Mouse (Mus musculus) hindbrain, embryonic 15.5 days (tissue): ENCODE data around the gene Snd1. TPM values are rescaled to one million over a fixed set of nuclear protein-coding genes. Genes with fewer than 3 reads are reported as not detected.

ENCODE experiments used
- ATAC-seq: fragments of 200-750 bp; cut with Nextera tagmentation; 2 replicates; pipeline ENCODE4 v1.8.0; 2017; ENCODE audit warnings: low read depth, moderate number of reproducible peaks, moderate TSS enrichment; ENCODE audit not compliant: low FRiP score
- H3K27ac ChIP-seq: fragments of 300-500 bp; sonication (generic); replicated peaks from 2 replicates; pipeline ENCODE4 v1.5.1; 2015; ENCODE audit warnings: mild to moderate bottlenecking, inconsistent platforms
- H3K27me3 ChIP-seq: fragments of 300-500 bp; sonication (generic); 2 replicates; pipeline ENCODE4 v1.6.1; 2015; ENCODE audit warnings: control low read depth, inconsistent platforms
- H3K36me3 ChIP-seq: fragments of 300-500 bp; sonication (generic); 2 replicates; pipeline ENCODE4 v1.6.1; 2015; ENCODE audit warnings: control low read depth, inconsistent platforms
- H3K4me1 ChIP-seq: fragments of 300-500 bp; sonication (generic); replicated peaks from 2 replicates; pipeline ENCODE4 v1.6.1; 2015; ENCODE audit warnings: control low read depth, inconsistent platforms
- H3K4me2 ChIP-seq: fragments of 300-500 bp; sonication (generic); 2 replicates; pipeline ENCODE4 v1.6.1; 2015; ENCODE audit warnings: moderate library complexity, mild to moderate bottlenecking, inconsistent platforms
- H3K4me3 ChIP-seq: fragments of 300-500 bp; sonication (generic); 2 replicates; pipeline ENCODE4 v1.5.1; 2015; ENCODE audit warnings: mild to moderate bottlenecking, inconsistent platforms
- H3K9ac ChIP-seq: fragments of 300-500 bp; sonication (generic); 2 replicates; pipeline ENCODE4 v1.6.1; 2015; ENCODE audit warnings: inconsistent platforms
- H3K9me3 ChIP-seq: fragments of 300-500 bp; sonication (generic); 2 replicates; pipeline ENCODE4 v1.6.1; 2016; ENCODE audit warnings: control low read depth, inconsistent platforms
- WGBS: fragments of 180-500 bp; shearing (Covaris S2); methylation state at CpG from one replicate; pipeline ENCODE4 v1.1.7; 2015; 5-methylcytosine and 5-hydroxymethylcytosine counted together
- polyA plus RNA-seq: library from polyadenylated mRNA; unstranded; fragments of >200 nt; fragmentation: Nextera tagmentation; extraction: Ambion mirVana; gene quantifications from 2 replicates; pipeline ENCODE4 v1.2.1, GENCODE M21; 2015

Snd1 gene
- polyA plus RNA-seq, 1 experiment from 2014 or later: 76.4 TPM

DNA sequence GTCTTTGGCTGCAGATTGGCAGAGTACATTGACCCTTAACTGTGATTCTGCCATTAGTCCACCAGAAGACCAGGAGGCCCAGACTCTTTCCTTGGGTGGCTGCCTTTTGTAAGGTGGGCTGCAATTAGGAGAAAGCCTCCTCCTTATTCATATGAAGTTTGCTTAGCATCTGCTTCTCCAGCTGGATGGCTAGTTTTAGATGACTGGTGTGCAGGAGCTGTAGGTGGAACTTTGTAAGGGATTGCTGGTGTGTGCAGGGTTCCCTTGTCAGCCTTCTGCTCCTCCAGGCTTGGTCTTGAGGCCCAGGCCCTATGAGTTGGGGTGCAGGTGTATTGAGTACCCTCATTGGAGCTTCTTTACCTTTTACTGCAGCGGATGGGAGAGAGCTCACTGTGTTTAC, 79.5 kb downstream of the Snd1 start:
- H3K27me3 ChIP-seq: no peaks in the 10 kb centered on the region
- no peak overlapping the region for H3K4me3 ChIP-seq
- 94% methylated on average over 1 of the region's 1 CpGs for WGBS
- no peak overlapping the region for H3K9ac ChIP-seq
- H3K9me3 ChIP-seq: no peaks in the 10 kb centered on the region
- ATAC-seq: no peak
- H3K36me3 ChIP-seq: no peaks in the 10 kb centered on the region
- no peak overlapping the region for H3K27ac ChIP-seq
- no peak overlapping the region for H3K4me2 ChIP-seq
- peaks cover 8% of the 10 kb centered on the region for H3K4me1 ChIP-seq

GRCm38 (mm10) chr6:28555002-28555401, 80.1 kb downstream of the Snd1 start:
- Histone ChIP-seq H3K36me3 (no peaks in the 10 kb centered on the region), H3K4me2 (no peak overlapping the region), H3K4me1 (peaks cover 8% of the 10 kb centered on the region), H3K9me3 (no peaks in the 10 kb centered on the region), H3K27me3 (no peaks in the 10 kb centered on the region), H3K9ac (no peak overlapping the region), H3K27ac (no peak overlapping the region), H3K4me3 (no peak overlapping the region)
- ATAC-seq: no peak
- 75% methylated on average over 6 of the region's 6 CpGs for WGBS

DNA sequence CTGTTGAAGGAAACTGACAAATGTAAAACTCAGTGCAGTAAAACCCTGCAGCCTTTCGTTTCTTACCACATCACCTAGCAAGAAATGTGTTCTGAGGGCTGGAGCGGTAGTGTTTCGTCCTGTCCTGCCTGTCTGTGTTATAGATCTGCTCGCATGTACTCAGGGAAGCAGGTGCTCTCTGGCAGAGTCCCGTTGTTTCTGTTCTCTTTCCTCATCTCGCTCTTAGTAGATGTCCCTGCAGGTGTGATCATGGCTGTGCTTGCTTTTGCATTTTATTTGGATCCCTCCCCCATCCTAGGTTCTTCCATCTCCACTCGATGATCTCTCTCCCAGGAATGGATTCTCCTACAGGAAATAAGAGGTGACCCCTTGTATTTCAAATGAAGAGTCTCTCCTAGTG, 80.5 kb downstream of the Snd1 start:
- Histone ChIP-seq H3K4me2 (no peak overlapping the region), H3K4me1 (peaks cover 8% of the 10 kb centered on the region), H3K36me3 (no peaks in the 10 kb centered on the region), H3K9ac (no peak overlapping the region), H3K9me3 (no peaks in the 10 kb centered on the region), H3K4me3 (no peak overlapping the region), H3K27ac (no peak overlapping the region), H3K27me3 (no peaks in the 10 kb centered on the region)
- 86% methylated on average over 7 of the region's 7 CpGs for whole genome bisulfite sequencing
- ATAC-seq: no peak

DNA sequence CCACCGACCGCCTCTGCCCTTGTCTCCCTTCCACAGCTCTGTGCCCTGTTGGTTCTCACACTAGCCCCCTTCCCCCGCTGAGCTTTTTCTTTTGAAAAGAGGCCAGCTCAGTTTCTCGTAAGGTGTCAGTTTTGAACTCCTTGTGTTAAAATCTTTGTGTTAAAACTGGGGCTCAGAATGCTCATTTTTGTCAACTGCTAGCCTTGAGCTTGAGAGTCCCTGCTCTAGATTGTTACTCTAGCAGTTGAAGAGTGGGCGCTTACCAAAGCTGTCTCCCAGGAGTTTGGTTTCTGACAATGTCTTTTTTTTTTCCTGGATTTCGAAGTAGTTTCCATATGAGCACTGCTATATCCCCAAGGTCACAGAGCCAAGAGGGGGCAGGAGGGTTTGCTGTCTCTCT, 82.8 kb downstream of the Snd1 start:
- H3K4me1 ChIP-seq: peaks cover 8% of the 10 kb centered on the region; the same call in 1 of the 2 replicates
- WGBS: 50% methylated on average over 6 of the region's 6 CpGs
- H3K36me3 ChIP-seq: no peaks in the 10 kb centered on the region
- H3K9me3 ChIP-seq: no peaks in the 10 kb centered on the region
- no peak overlapping the region for H3K27ac ChIP-seq
- H3K9ac ChIP-seq: no peak overlapping the region
- no peaks in the 10 kb centered on the region for H3K27me3 ChIP-seq
- H3K4me2 ChIP-seq: no peak overlapping the region
- no peak overlapping the region for H3K4me3 ChIP-seq
- ATAC-seq: no peak

GRCm38 (mm10) chr6:28559419-28559818, 84.5 kb downstream of the Snd1 start:
- H3K4me3 ChIP-seq: no peak overlapping the region
- 91% methylated on average over 2 of the region's 2 CpGs for WGBS
- no peak for ATAC-seq

DNA sequence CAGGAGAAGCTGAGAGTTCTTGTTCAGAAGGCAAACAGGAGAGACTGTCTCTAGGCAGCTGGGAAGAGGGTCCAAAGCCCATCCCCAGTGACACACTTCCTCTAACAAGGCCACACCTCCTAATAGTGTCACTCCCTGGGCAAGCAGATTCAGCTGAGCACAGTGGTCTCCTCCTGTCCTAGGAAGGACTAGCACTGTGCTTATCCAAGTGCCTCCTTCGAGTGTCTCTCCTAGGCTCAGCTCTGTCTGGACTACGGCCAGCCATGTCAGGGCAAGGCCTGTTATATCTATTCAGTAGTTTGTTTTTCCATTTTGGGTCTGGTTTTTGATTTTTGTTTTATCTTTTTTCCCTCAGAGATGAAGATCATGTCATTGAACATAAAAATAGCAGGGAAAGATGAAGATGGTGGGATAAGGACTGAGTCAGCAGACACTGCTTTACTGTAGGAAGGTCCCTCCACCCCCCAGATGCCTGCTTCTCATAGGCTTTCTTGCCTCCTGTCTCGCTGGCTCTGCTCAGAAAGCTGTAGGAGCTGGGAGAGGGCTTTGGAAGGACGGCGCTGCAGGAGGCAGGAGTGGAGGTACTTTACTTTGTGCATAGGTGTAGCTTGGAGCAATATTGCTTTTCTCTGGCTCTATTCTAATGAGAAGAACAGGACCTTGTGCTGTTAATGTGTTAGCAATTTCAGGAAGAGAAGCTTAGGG, 86.5 kb downstream of the Snd1 start:
- H3K4me3 ChIP-seq: no peak overlapping the region
- H3K9ac ChIP-seq: no peak overlapping the region
- H3K4me2 ChIP-seq: no peak overlapping the region
- 80% methylated on average over 5 of the region's 5 CpGs for WGBS
- no peaks in the 10 kb centered on the region for H3K27me3 ChIP-seq
- no peak for ATAC-seq
- no peaks in the 10 kb centered on the region for H3K36me3 ChIP-seq
- H3K4me1 ChIP-seq: no peaks in the 10 kb centered on the region
- H3K27ac ChIP-seq: no peak overlapping the region
- H3K9me3 ChIP-seq: no peaks in the 10 kb centered on the region

More at GRCm38 (mm10) chr6:28559419-28559818, 84.5 kb downstream of the Snd1 start:
- H3K4me1 ChIP-seq: no peaks in the 10 kb centered on the region; the same call in 1 of the 2 replicates
- H3K4me2 ChIP-seq: no peak overlapping the region
- H3K9me3 ChIP-seq: no peaks in the 10 kb centered on the region
- H3K9ac ChIP-seq: no peak overlapping the region
- no peaks in the 10 kb centered on the region for H3K27me3 ChIP-seq
- H3K36me3 ChIP-seq: no peaks in the 10 kb centered on the region
- H3K27ac ChIP-seq: no peak overlapping the region

DNA sequence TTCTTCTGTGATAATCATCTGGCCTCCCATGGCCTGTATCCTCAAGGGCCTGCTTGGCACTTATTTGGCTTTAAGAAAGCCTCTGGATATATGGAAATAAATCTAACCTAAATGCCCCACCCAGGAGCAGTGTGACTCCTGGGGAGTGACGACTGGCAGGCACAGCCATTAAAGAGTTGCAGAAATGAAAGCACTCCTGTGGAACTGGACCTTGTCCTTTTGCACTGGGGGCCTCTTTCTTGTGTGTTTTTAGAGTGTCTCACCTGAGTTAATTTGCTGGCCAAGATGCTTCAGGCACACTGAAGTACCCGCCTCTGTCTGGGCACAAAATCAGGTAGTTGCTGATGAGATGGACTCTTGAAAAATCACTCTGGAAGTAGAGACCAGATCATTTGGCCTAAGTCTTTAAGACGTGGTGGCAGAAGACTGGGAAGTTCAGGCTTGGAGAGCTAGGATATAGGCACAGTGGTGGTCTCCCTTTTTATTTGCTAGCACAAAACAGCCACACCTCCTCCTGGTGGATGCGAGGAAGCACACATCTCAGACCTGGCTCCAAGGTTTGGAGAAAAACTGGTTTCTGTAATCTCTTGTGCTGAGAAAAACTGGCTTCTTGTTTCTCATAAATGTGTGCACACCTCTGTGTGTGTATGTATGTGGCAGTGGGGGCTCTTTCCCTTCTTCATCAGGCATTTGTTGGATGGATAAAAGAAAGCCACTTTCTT, 87.5 kb downstream of the Snd1 start:
- Histone ChIP-seq H3K9ac (no peak overlapping the region), H3K36me3 (no peaks in the 10 kb centered on the region), H3K9me3 (no peaks in the 10 kb centered on the region), H3K4me3 (no peak overlapping the region), H3K4me2 (no peak overlapping the region), H3K27me3 (no peaks in the 10 kb centered on the region), H3K4me1 (no peaks in the 10 kb centered on the region), H3K27ac (no peak overlapping the region)
- WGBS: 74% methylated on average over 4 of the region's 4 CpGs
- no peak for ATAC-seq

- no peak for ATAC-seq
These were observed 93.0 kb downstream of the Snd1 start for GRCm38 (mm10) chr6:28567978-28568377.

GRCm38 (mm10) chr6:28571946-28572345, 97.0 kb downstream of the Snd1 start:
- Histone ChIP-seq H3K4me2 (no peak overlapping the region), H3K9ac (no peak overlapping the region), H3K9me3 (no peaks in the 10 kb centered on the region), H3K36me3 (no peaks in the 10 kb centered on the region), H3K27ac (no peak overlapping the region), H3K4me3 (no peak overlapping the region), H3K27me3 (no peaks in the 10 kb centered on the region), H3K4me1 (peaks cover 28% of the 10 kb centered on the region)
- 88% methylated on average over 2 of the region's 2 CpGs for WGBS
- no peak for ATAC-seq

More at GRCm38 (mm10) chr6:28567978-28568377, 93.0 kb downstream of the Snd1 start:
- Histone ChIP-seq H3K9ac (no peak overlapping the region), H3K4me3 (no peak overlapping the region), H3K4me1 (peaks cover 9% of the 10 kb centered on the region), H3K27ac (no peak overlapping the region), H3K4me2 (no peak overlapping the region), H3K27me3 (no peaks in the 10 kb centered on the region), H3K9me3 (no peaks in the 10 kb centered on the region), H3K36me3 (no peaks in the 10 kb centered on the region)
- WGBS: 73% methylated on average over 6 of the region's 6 CpGs

DNA sequence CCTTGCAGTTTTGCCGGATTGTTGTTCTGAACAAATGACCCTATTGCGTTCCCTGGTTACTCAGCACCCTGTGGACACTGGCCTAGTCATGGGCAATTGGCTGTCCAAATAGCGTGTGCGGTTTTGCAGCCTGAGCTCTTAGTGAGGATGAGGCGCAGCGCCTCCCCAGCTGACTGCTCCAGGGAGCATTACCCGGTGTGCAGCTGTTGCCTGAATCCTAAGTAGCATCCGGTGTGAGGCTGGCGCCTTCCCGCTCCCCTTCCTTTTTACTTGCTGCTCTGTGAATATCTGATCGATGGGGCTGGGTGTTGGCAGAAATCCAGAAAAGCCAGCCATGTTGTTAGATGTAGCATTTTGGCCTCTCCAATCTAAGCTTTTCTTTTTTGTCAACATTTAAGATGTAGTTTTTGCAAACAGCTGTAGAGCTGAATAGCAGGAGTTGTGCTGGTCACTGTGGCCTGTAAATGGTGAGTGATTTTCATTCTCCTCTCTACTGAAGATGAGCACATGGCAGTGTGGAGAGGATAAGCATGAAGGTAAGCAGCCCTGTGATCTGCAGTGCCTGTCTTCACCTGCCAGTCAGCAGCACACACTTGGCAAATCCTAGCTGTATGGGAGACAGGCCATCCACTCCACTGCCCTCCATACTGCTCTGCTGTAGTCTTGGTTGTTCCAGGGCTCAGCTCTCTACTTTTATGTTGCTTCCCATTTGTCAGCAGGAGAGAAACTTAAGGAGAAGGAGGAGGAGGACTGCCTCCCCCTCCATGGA, 98.2 kb downstream of the Snd1 start:
- no peaks in the 10 kb centered on the region for H3K9me3 ChIP-seq
- H3K4me2 ChIP-seq: peak overlapping the region; percentile 29
- H3K27ac ChIP-seq: peak overlapping the region; percentile 73
- H3K27me3 ChIP-seq: no peaks in the 10 kb centered on the region
- 23% methylated on average over 11 of the region's 11 CpGs for WGBS
- no peaks in the 10 kb centered on the region for H3K36me3 ChIP-seq
- no peak overlapping the region for H3K4me3 ChIP-seq
- no peak overlapping the region for H3K9ac ChIP-seq
- H3K4me1 ChIP-seq: peaks cover 29% of the 10 kb centered on the region
- peak; percentile 84 for ATAC-seq

DNA sequence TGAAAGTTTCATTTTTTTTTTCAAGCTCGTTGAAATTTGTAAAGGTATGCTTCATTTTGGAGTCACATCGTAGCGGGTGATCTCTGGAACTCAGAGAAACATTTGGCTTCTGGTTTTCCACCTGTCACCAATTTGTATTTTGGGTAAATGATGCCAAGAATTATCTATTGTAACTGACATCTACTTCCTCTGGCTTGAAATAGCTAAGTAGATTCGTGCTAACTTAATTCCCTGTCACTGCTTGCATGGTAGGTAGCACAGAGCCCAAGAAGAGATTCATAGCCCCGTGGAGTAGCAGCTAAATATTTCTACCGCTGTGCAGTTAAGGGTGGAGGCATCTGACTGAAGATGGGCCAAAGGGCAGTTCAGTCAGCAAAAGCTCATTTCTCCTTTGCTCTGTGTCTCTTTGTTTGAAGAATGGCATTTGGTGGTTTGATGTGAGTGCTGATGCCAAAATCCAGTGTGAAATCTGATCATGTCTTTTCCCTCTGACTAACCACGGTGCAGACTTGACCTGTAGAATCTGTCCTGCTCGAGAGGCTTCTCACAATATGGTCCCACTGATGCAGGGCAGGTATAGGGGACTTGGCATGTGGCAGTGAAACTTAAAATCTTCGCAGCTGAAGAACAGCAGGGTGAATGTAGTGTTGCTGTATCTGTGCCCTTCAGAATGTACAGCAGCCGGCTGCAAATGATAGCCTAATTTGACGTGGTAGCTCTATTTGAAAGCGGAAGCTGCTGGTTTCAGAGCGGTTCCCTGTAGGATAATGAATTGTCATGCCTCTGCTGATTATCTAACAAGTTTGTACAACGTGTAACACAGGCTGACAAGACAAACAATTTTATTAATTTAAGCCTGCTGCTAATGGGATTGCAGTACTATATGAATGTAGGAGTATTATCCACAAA, 101.7 kb downstream of the Snd1 start:
- ATAC-seq: no peak
- Histone ChIP-seq H3K27ac (0 out of 2 replicates have a peak overlapping the region, but pooled peaks have one; percentile 17), H3K36me3 (no peaks in the 10 kb centered on the region), H3K4me1 (peaks cover 29% of the 10 kb centered on the region), H3K9ac (no peak overlapping the region), H3K4me3 (no peak overlapping the region), H3K9me3 (no peaks in the 10 kb centered on the region), H3K4me2 (no peak overlapping the region), H3K27me3 (no peaks in the 10 kb centered on the region)
- WGBS: 45% methylated on average over 14 of the region's 14 CpGs
